Mouse (Mus musculus): ENCODE results near the gene Ddit4.

Ddit4 gene

GRCm38 (mm10) chr10:59916159-59916558 lies 35.5 kb downstream of the Ddit4 start:
- no peak for DNase-seq

- DNase-seq, result no peak
These were observed 36.3 kb downstream of the Ddit4 start for GRCm38 (mm10) chr10:59915196-59915962.

- DNase-seq, result no peak
These were observed 40.0 kb downstream of the Ddit4 start for GRCm38 (mm10) chr10:59911561-59912198.

- peak; percentile 80 to 92 for DNase-seq
These were observed 40.5 kb downstream of the Ddit4 start for GRCm38 (mm10) chr10:59911091-59911490.

GRCm38 (mm10) chr10:59909357-59909847 lies 42.2 kb downstream of the Ddit4 start:
- no peak for DNase-seq

- no peak for DNase-seq
These were observed 42.8 kb downstream of the Ddit4 start for GRCm38 (mm10) chr10:59908776-59909315.

- DNase-seq, result peak in 1 of 2 experiments; percentile 40
These were observed 43.8 kb downstream of the Ddit4 start for GRCm38 (mm10) chr10:59907695-59908299.

- DNase-seq, result no peak
These were observed 44.5 kb downstream of the Ddit4 start for GRCm38 (mm10) chr10:59907080-59907609.

GRCm38 (mm10) chr10:59903170-59903569 lies 48.5 kb downstream of the Ddit4 start:
- DNase-seq, result no peak

- DNase-seq, result no peak
These were observed 49.0 kb downstream of the Ddit4 start for GRCm38 (mm10) chr10:59902606-59902990.

GRCm38 (mm10) chr10:59901986-59902605 lies 49.5 kb downstream of the Ddit4 start:
- peak in 1 of 2 experiments; percentile 77 for DNase-seq

- DNase-seq, result no peak
These were observed 50.2 kb downstream of the Ddit4 start for GRCm38 (mm10) chr10:59901463-59901862.

- DNase-seq, result no peak
These were observed 50.7 kb downstream of the Ddit4 start for GRCm38 (mm10) chr10:59900939-59901338.

GRCm38 (mm10) chr10:59900174-59900435 lies 51.5 kb downstream of the Ddit4 start:
- no peak for DNase-seq
